Mouse (Mus musculus): ENCODE data around the gene Rragc. TPM values are rescaled to one million over a fixed set of nuclear protein-coding genes. Genes with fewer than 3 reads are reported as not detected.

Gene Rragc
- polyA plus RNA-seq (2014; fragmentation: Illumina TruSeq; extraction: RNeasy Lipid Tissue Mini Kit (QIAGEN cat#74804); ENCODE audit: low read depth, low replicate concordance), result 247 TPM

GRCm38 (mm10) chr4:123916748-123917547 is at the start of gene Rragc:
Rragc (plus strand) TSS chr4:123917446.

GRCm38 (mm10) chr4:123904333-123905125 is 12.7 kb upstream of the Rragc start, which contains the start of gene Mycbp:
Mycbp (plus strand) TSS chr4:123904832.

GRCm38 (mm10) chr4:123917548-123918140 is 398 bp downstream of the Rragc start, which contains the start of gene 4930535I16Rik:
4930535I16Rik (minus strand) TSS chr4:123918022.

Other genes with a start within 250 kb of the Rragc start
- 236 TPM for gene Macf1, start 233.1 kb upstream of the Rragc start, polyA plus RNA-seq (2014; fragmentation: Illumina TruSeq; extraction: RNeasy Lipid Tissue Mini Kit (QIAGEN cat#74804); ENCODE audit: low read depth, low replicate concordance)
- gene Ndufs5, start 199.2 kb upstream of the Rragc start, polyA plus RNA-seq (2014; fragmentation: Illumina TruSeq; extraction: RNeasy Lipid Tissue Mini Kit (QIAGEN cat#74804); ENCODE audit: low read depth, low replicate concordance), result 15.8 TPM
- gene Akirin1, start 167.1 kb upstream of the Rragc start, polyA plus RNA-seq (2014; fragmentation: Illumina TruSeq; extraction: RNeasy Lipid Tissue Mini Kit (QIAGEN cat#74804); ENCODE audit: low read depth, low replicate concordance), result 124 TPM
- 196 TPM for gene Rhbdl2, start 129.6 kb upstream of the Rragc start, polyA plus RNA-seq (2014; fragmentation: Illumina TruSeq; extraction: RNeasy Lipid Tissue Mini Kit (QIAGEN cat#74804); ENCODE audit: low read depth, low replicate concordance)
- not detected for gene 4933427I04Rik, start 57.8 kb upstream of the Rragc start, polyA plus RNA-seq (2014; fragmentation: Illumina TruSeq; extraction: RNeasy Lipid Tissue Mini Kit (QIAGEN cat#74804); ENCODE audit: low read depth, low replicate concordance)
- gene Mycbp, start 12.6 kb upstream of the Rragc start, polyA plus RNA-seq (2014; fragmentation: Illumina TruSeq; extraction: RNeasy Lipid Tissue Mini Kit (QIAGEN cat#74804); ENCODE audit: low read depth, low replicate concordance), result 66.2 TPM
- not detected for gene 4930535I16Rik, start 576 bp downstream of the Rragc start, polyA plus RNA-seq (2014; fragmentation: Illumina TruSeq; extraction: RNeasy Lipid Tissue Mini Kit (QIAGEN cat#74804); ENCODE audit: low read depth, low replicate concordance)

Data from sigmoid colon, adult 10 weeks (tissue).